Mouse (Mus musculus): ENCODE measurements at regions not wholly inside any gene's neighbourhood (a gene's known extent, or its start where the extent isn't known, plus 50 kb on each side); places are given as distances from the start of the nearest gene placed in this dataset.

DNA sequence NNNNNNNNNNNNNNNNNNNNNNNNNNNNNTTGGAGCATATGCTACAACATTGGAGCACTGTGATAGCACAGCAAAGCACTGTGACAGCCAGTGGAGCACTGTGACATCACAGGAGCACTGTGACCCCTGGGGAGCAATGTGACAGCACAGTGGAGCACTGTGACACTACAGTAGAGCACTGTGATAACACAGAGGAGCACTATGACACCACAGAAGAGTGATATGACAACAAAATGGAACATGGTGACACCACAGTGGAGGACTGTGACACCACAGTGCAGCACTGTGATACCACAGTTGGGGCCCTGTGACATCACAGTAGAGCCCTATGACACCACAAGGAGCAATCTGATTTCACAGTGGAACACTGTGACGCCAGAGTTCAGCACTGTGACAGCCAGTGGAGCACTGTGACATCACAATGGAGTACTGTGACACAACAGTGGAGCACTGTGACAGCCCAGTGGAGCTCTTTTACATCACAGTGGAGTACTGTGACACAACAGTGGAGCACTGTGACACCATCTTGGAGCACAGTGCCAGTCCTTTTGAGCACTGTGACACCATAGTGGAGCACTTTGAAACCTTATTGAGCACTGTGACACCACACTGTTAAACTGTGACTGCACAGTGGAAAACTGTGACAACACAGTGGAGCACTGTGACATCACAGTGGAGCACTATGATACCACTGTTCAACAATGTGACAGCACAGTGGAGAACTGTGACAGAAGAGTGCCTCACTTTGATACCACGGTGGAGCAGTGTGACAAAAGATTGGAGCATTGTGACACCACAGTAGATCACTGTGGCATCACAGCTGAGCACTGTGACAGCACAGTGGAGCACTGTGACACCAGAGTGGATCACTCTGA is 116.9 kb upstream of the Vmn1r2 start:
- no peak for TF ChIP-seq GATA1 (IDR thresholded peaks at IDR 0.05; ENCODE audit: low read depth, low read length)
- Histone ChIP-seq H3K9ac (ENCODE audit: control insufficient read depth, low read depth, low read length, poor library complexity, severe bottlenecking) (no peak overlapping the region), H3K4me1 (ENCODE audit: control insufficient read depth in 1 of 2, insufficient read depth in 2 of 2, low read length in 2 of 2) (no peaks in the 10 kb centered on the region), H3K79me2 (ENCODE audit: control insufficient read depth, insufficient read depth, low read length, poor library complexity) (no peaks in the 10 kb centered on the region), H3K36me3 (ENCODE audit: control insufficient read depth in 1 of 2, insufficient read depth in 2 of 2, low read length in 2 of 2) (no peaks in the 10 kb centered on the region), H3K27me3 (ENCODE audit: control insufficient read depth in 1 of 2, insufficient read depth in 2 of 2, low read length in 2 of 2) (no peaks in the 10 kb centered on the region), H3K4me3 (ENCODE audit: control insufficient read depth in 1 of 2, insufficient read depth in 1 of 2, low read depth in 2 of 2, low read length in 2 of 2) (no peak overlapping the region), H3K27ac (ENCODE audit: control insufficient read depth, low read depth, low read length) (no peak overlapping the region), H3K9me3 (replicated peaks; ENCODE audit: insufficient read depth, low read length) (no peaks in the 10 kb centered on the region)
- peak; percentile 56 for DNase-seq (ENCODE audit: low read depth, low spot score)

GRCm38 (mm10) chr4:3050847-3051135 is 116.3 kb upstream of the Vmn1r2 start:
- H3K79me2 ChIP-seq (ENCODE audit: control insufficient read depth, insufficient read depth, low read length, poor library complexity): no peaks in the 10 kb centered on the region
- H3K4me1 ChIP-seq (ENCODE audit: control insufficient read depth in 1 of 2, insufficient read depth in 2 of 2, low read length in 2 of 2): no peaks in the 10 kb centered on the region
- TF ChIP-seq MXI1 (IDR thresholded peaks at IDR 0.05; ENCODE audit: low read depth, low read length) (no peak), MAX (IDR thresholded peaks at IDR 0.05; ENCODE audit: low read length) (no peak), TAL1 (IDR thresholded peaks at IDR 0.05; ENCODE audit: low read length) (no peak), CHD1 (IDR thresholded peaks at IDR 0.05; ENCODE audit: low read depth, low read length) (no peak), KAT2A (conservative IDR thresholded peaks at IDR 0.05; ENCODE audit: low read depth, low read length) (no peak), ZMIZ1 (IDR thresholded peaks at IDR 0.05; ENCODE audit: low read depth, low read length) (no peak), TCF12 (IDR thresholded peaks at IDR 0.05; ENCODE audit: low read depth, low read length) (no peak), ELF1 (IDR thresholded peaks at IDR 0.05; ENCODE audit: low read depth, low read length) (no peak), BHLHE40 (IDR thresholded peaks at IDR 0.05; ENCODE audit: borderline replicate concordance, low read depth, low read length) (no peak), GATA1 (IDR thresholded peaks at IDR 0.05; ENCODE audit: low read depth, low read length) (no peak)
- H3K9ac ChIP-seq (ENCODE audit: control insufficient read depth, low read depth, low read length, poor library complexity, severe bottlenecking): no peak overlapping the region
- no peak for DNase-seq (ENCODE audit: low read depth, low spot score)
- no peak overlapping the region for H3K4me3 ChIP-seq (ENCODE audit: control insufficient read depth in 1 of 2, insufficient read depth in 1 of 2, low read depth in 2 of 2, low read length in 2 of 2)
- H3K27ac ChIP-seq (ENCODE audit: control insufficient read depth, low read depth, low read length): no peak overlapping the region
- H3K9me3 ChIP-seq (replicated peaks; ENCODE audit: insufficient read depth, low read length): no peaks in the 10 kb centered on the region
- H3K36me3 ChIP-seq (ENCODE audit: control insufficient read depth in 1 of 2, insufficient read depth in 2 of 2, low read length in 2 of 2): no peaks in the 10 kb centered on the region
- no peaks in the 10 kb centered on the region for H3K27me3 ChIP-seq (ENCODE audit: control insufficient read depth in 1 of 2, insufficient read depth in 2 of 2, low read length in 2 of 2)

GRCm38 (mm10) chr4:3051212-3051611 is 115.9 kb upstream of the Vmn1r2 start:
- Histone ChIP-seq H3K9ac (ENCODE audit: control insufficient read depth, low read depth, low read length, poor library complexity, severe bottlenecking) (no peak overlapping the region), H3K27ac (ENCODE audit: control insufficient read depth, low read depth, low read length) (no peak overlapping the region), H3K4me1 (ENCODE audit: control insufficient read depth in 1 of 2, insufficient read depth in 2 of 2, low read length in 2 of 2) (no peaks in the 10 kb centered on the region), H3K36me3 (ENCODE audit: control insufficient read depth in 1 of 2, insufficient read depth in 2 of 2, low read length in 2 of 2) (no peaks in the 10 kb centered on the region), H3K9me3 (replicated peaks; ENCODE audit: insufficient read depth, low read length) (no peaks in the 10 kb centered on the region), H3K27me3 (ENCODE audit: control insufficient read depth in 1 of 2, insufficient read depth in 2 of 2, low read length in 2 of 2) (no peaks in the 10 kb centered on the region), H3K79me2 (ENCODE audit: control insufficient read depth, insufficient read depth, low read length, poor library complexity) (no peaks in the 10 kb centered on the region), H3K4me3 (ENCODE audit: control insufficient read depth in 1 of 2, insufficient read depth in 1 of 2, low read depth in 2 of 2, low read length in 2 of 2) (no peak overlapping the region)
- DNase-seq (ENCODE audit: low read depth, low spot score): no peak
- no peak for TF ChIP-seq RAD21 (IDR thresholded peaks at IDR 0.05; ENCODE audit: low read depth, low read length)
- no peak for TF ChIP-seq SIN3A (IDR thresholded peaks at IDR 0.05; ENCODE audit: low read length)
- TF ChIP-seq ELF1 (IDR thresholded peaks at IDR 0.05; ENCODE audit: low read depth, low read length): no peak
- TF ChIP-seq USF1 (IDR thresholded peaks at IDR 0.05; ENCODE audit: low read depth, low read length): no peak
- TF ChIP-seq POLR2AphosphoS2 (IDR thresholded peaks at IDR 0.05; ENCODE audit: low read length): no peak
- no peak for TF ChIP-seq HCFC1 (IDR thresholded peaks at IDR 0.05; ENCODE audit: low read depth, low read length)
- TF ChIP-seq NRF1 (IDR thresholded peaks at IDR 0.05; ENCODE audit: insufficient read depth, low read depth, low read length, poor library complexity, severe bottlenecking): no peak

Measured in MEL (cell line).